Mouse (Mus musculus): ENCODE results near the gene Pde8b.

Gene Pde8b

GRCm38 (mm10) chr13:95249511-95250456, at the start of gene Pde8b:
Gene Pde8b (minus strand): TSS chr13:95250336.
- DNase-seq (ENCODE audit: low spot score), result peak; percentile 40

DNA sequence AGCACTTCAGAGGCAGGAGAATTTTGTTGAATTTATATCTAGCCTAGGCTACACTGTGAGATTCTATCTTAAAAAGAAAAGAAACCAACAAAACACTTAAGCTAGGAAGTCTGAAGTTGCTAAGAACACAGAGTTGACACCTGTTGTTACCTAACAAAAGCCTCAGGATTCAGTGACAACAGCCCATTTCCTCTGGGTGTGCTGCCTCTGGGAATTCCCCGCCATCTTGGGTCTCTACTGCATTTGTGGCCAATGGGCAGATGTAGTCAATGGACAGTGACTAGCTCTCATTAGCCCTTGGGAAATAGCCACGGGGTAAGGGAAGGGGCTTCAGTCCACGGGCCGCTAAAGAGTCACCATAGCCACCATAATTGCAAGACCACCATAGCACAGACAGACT, 41.8 kb upstream of the Pde8b start:
- DNase-seq (ENCODE audit: low spot score), result no peak

- no peak for DNase-seq (ENCODE audit: low spot score)
Measured at GRCm38 (mm10) chr13:95288027-95288426, 37.9 kb upstream of the Pde8b start.

GRCm38 (mm10) chr13:95286989-95287388, 36.9 kb upstream of the Pde8b start:
- peak; percentile 76 for DNase-seq (ENCODE audit: low spot score)

DNA sequence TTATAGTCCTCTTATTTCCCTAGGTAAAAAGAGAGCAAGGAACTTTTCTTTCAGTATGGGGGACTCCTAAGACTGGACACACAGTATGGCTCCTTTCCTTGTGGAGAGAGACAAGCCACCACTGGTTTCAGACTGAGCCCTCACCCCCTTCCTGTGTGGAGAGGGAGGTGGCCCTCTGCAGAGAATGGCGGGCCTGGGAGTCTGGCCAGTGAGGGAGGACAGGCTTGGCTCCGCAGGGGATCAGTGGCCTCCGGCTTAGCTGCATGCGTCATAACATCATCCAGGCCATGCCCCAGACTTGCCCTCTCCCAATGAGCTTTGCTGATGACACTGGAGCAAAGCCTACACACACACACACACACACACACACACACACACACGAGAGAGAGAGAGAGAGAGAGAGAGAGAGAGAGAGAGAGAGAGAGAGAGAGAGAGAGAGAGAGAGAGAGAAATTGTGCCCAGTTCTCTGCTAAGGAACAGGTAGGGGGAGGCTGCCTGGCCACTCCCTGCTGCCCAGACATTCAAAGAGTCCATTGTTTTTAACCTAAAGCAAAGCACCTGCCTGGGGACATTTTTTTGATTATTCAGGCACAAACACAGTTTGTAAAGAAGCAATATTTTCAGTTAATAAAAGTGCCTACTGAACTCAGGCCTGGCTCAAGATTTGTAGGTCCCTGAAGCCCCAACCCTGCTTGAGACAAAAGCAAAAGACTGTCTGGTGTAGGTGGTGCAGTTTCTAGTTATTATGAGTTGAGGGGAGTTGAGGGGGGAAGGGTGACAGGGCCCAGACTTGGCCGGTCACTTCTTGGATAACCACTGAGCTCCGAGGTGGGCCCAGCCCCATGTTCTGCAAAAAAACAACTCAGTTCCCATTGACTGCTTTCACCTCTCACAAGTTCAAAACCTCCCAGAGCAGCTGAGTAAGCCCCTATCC, 31.9 kb upstream of the Pde8b start:
- no peak for DNase-seq (ENCODE audit: low spot score)

GRCm38 (mm10) chr13:95278426-95279025, 28.4 kb upstream of the Pde8b start:
- no peak for DNase-seq (ENCODE audit: low spot score)

- no peak for DNase-seq (ENCODE audit: low spot score)
Measured at GRCm38 (mm10) chr13:95264691-95265090, 14.6 kb upstream of the Pde8b start.

DNA sequence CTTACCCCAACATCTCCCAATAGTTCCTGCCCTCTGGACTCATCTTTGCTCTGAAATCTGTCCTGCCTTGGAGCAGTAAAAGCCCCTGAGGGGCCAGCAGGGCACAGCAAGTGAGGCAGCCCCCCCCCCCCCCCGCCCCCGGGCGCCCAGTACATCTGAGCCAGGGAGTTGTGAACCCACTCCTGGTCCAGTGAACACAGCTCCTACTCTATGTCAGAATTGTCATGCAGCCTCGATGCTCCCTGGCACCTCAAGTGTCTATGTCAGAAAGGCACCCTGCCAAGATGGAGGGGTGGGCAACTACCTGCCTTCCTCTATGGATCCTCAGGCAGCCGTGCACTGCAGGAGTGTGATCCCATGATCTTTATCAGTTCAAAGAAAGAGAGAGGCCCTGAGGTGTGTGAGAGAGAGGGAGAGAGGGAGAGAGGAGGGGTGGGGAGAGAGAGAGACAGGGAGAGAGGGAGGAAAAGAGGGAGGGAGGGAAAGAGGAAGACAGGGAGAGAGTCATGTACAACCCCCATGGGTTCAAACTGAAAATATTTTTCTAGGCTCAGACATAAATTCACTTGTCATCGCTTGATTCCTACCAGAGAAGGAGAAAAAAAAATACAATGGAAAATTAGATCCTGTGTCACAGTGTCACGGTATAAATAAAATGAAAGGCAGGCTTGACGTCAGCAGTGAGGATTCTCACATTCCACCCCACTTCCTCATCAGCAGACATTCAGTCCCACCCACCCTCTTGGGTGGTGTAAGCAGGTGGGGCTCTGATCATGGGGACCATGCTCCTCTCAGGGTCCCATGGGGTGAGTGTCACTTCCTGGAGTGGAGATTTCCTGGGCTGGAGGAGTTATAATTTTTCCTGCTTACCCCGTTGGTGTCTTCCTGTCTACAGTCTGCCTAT, 11.0 kb upstream of the Pde8b start:
- DNase-seq (ENCODE audit: low spot score), result no peak

GRCm38 (mm10) chr13:95260391-95260790, 10.3 kb upstream of the Pde8b start:
- DNase-seq (ENCODE audit: low spot score), result peak; percentile 31

GRCm38 (mm10) chr13:95257083-95257482, 6.9 kb upstream of the Pde8b start:
- DNase-seq (ENCODE audit: low spot score), result no peak

GRCm38 (mm10) chr13:95255083-95255482, 4.9 kb upstream of the Pde8b start:
- no peak for DNase-seq (ENCODE audit: low spot score)

DNA sequence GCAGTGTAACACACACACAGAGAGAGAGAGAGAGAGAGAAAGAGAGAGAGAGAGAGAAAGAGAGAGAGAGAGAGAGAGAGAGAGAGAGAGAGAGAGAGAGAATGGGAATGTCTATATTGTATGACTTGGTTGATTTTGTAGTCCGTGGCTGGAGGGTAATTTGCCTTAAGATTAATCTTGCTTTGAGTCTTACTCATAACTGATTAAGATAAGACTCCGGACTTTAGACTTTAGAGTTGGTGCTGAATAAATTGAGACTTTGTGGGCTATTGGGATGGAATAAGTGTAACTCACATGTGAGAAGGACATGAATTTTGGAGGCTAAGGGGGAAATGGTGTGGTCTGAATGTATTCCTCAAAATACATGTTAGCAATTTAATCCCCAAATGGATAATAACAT, 7.1 kb downstream of the Pde8b start:
- DNase-seq (ENCODE audit: low spot score), result no peak

DNA sequence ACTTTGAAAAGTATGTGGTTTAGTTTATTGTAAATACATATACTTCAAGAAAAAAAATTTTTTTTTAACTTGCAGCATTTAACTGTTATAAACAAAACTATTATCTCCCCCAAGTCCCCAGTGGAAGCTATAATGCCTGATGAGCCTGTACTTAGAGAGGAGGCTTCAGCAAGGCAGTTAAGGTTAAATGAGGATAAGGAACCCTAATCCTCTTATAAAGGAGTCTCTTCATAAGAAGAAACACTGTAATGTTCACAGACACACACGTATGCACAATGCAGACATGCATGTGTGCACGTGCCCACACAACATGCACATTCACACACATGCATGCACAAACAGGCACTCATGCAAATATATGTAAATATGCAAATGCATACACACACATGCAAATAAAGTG, 12.6 kb downstream of the Pde8b start:
- DNase-seq (ENCODE audit: low spot score), result no peak

- no peak for DNase-seq (ENCODE audit: low spot score)
Measured at GRCm38 (mm10) chr13:95235261-95235660, 14.9 kb downstream of the Pde8b start.

DNA sequence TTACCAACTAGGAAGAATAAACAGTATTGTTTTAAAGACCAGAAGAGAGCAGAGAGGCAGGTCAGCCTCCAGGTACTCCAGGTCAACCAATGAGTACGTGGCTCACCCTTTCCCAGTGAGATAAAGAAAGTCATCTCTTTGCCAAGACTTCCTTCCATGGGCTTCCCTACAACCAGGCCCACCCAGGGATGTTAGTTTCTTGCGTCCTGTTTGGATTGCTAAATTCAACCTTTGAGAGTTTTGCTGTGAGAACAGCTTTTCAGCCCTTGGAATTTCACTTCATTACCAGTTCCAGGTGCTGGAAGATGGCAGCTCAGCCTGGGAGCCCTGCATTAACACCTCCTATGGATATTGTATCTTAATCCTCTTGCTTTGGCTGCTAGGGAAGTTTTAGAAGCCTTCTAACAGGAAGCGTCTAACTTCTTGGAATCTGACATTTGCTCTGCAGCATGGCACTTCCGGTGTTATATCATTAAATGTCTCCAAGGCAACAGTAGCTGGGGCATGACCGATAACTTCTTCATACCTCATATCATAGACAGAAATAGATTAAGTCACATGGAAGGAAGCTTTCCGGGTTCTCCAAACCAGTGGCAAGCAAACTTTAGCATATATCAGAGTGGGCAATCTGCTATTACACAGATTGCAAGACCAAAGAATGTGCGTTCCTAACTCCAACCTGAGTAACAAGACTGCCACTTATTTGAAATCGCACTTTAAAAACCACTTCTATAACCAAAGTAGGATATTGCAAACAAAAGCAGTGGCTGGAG, 18.6 kb downstream of the Pde8b start:
- no peak for DNase-seq (ENCODE audit: low spot score)

DNA sequence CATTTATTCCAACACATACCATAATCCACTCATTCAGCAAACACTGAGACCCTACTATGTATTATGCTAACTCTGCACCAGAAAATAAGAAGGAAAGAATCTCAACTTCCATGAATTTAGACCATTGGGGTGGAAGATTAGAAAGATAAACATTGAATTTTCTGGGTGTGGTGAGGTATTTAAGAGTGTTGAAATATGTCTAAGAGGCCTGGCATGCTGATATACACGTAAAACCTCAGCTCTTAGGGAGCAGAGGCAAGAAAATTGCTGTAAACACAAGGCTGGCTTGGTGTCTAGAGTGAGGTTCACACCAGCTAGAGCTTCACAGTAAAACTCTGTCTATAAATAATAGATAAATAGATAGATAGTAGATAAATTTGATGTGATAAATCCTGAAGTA, 19.8 kb downstream of the Pde8b start:
- no peak for DNase-seq (ENCODE audit: low spot score)

DNA sequence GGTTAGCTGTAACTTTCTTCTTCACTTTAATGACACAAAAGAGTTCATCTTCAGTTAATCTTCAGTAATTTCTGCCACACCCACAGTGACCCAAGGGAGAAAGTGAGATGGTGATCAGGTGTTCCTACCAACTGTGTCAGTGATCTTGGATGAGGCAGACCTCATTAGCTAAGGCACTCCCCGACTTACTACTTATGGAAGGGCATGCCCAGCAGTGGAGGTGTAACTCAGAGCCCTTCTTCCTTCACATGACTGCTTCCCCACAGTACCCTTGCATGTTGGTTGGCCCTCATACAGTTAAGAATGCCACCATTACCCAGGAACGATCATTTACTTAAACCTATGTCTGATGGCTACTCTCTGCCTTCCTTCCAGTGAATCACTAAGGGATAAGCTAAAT, 25.6 kb downstream of the Pde8b start:
- DNase-seq (ENCODE audit: low spot score), result no peak

GRCm38 (mm10) chr13:95223427-95223772, 26.7 kb downstream of the Pde8b start:
- no peak for DNase-seq (ENCODE audit: low spot score)

- DNase-seq (ENCODE audit: low spot score), result peak; percentile 9
Measured at GRCm38 (mm10) chr13:95222569-95223426, 27.3 kb downstream of the Pde8b start.

Measured in urinary bladder, postnatal 14 days (tissue).